Mouse (Mus musculus) thymus, postnatal 4 days (tissue): ENCODE results near the gene Fam92b.

Experiments used
- DNase-seq: peaks from one replicate; pipeline ENCODE4 v3.0.0; 2021

The Fam92b gene

DNA sequence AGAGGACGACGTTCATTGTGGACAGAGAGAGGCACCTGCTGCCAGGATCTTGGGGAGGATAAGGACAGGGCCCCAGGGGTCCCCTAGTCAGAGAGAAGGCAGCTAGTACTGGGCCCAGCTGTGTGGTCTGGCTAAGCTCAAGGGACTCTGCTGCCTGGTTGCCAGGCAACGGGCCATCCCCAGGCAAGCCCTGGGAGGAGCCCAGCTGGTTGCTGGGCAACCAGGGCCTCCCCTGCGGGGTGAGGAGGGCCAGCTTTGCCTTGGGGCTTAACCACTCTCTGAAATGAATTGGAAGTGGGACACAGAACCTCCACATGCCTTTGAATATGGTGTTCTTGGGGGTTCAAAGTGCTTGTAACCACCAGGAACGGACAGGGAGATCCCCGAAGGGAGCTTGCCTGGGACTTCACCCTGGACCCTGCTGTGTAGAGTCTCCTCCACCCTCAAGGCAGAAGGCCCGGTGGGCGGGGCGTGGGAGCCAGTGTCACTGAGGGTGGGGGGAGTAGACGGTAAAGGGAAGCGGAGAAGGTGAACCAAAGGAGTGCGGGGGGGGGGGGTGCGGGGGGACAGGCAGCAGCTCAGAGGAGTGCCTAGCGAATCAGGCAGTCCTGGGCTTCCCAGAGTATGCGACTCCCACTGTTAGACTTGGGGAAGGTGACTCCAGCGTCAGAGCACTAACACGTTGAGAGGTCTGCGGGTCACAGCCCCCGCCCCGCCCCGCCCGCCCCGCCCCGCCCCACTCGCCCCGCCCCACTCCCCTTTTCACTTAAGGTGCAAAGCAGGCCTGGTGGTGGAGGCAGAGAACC lies at the start of gene Fam92b:
Gene Fam92b (minus strand): TSS at position 149 of the 806 bp plus-strand sequence.
- peak; percentile 76 for DNase-seq

DNA sequence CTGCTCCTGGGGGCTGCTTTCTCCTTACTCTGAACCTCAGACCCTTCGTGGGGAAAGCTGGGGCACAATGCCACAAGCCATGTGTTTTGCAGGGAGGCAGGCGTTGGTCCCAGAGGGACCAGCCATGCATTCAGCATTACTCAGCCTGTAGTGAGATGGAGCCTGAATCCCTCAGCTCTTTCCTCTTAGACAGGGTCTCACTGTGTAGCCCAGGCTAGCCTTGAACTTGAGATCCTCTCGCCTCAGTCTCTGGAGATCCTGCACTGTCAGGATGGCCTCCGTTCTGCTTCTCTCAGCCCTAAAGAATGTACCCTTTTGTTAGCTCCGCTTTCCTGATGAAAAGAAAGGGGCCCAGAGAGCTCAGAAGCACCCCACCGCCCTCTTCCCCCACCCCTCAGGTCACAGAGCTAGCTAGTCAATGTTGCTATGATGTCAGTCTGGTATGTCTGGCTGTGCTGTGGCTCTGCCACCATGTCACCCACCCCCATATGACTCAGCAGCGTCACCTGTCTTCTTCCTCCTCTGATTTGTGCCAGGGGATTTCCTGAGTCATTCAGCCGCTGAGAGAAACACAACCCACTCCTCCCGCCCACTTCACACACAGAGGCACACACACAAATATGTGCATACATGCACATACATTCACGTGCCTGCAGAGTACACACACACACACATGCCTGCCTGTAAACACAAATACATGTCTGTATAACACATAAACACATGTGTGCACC lies 48.3 kb upstream of the Fam92b start:
- DNase-seq, result peak; percentile 48

DNA sequence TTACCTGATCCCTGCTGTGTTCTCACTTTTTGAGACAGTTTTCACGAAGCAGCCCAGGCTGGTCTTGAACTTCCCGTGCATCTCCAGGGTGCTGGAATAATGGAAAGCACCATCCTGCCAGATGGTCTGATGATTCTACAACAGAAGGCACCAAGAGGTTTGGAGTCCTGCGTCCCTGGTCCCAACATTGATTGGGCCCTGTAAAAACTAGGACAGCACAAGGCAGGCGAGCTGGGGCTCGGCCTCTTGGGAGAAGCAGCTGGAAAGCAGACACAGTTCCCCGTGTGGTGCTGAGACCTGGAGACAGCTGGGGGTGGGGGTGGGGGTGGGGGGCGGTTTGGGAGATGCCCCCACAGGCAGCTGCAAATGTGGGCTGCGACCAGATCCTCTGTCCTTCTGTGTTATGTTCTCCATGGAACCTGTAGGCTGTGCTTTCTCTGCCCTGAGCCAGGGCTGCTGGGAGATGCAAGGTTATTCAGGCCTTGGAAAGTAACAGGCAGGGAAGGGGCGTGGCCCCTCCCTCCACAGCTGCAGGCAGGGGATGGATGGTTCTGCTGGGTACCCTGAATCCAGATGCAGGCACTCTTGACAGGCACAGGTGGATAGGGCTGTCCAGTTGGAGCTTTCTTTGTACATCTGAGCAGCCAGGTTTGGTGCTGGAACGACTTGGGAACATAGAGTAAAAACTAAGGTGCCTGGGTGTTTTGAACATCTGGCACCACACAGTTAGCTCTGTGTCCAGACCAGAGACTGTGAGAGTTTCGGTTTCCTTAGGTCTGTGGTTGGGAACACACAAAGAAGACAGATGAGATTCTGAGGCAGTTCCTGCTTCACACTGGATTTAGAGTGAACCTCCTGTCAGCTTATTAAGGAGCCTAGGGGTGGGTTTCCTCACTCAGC lies 47.5 kb upstream of the Fam92b start:
- no peak for DNase-seq

DNA sequence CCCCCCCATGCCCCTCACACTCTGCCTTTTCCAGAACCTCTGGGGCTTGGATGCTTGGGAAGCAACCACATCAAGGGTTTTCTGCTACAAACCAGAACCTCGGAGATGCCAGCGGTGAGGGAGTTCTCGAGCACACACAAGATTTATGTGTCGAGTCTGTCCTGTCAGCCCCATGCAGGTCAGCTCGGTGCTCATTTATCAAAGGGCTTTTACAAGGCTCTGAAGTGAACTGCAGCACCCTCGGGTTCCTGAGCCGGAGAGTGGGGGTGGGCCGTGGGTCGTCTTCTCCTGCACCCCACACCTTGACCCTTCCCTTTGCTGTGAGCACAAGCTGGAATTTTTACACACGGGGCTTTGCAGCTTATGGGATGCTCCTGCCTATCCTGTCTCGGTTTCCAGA lies 45.3 kb upstream of the Fam92b start:
- DNase-seq, result no peak

DNA sequence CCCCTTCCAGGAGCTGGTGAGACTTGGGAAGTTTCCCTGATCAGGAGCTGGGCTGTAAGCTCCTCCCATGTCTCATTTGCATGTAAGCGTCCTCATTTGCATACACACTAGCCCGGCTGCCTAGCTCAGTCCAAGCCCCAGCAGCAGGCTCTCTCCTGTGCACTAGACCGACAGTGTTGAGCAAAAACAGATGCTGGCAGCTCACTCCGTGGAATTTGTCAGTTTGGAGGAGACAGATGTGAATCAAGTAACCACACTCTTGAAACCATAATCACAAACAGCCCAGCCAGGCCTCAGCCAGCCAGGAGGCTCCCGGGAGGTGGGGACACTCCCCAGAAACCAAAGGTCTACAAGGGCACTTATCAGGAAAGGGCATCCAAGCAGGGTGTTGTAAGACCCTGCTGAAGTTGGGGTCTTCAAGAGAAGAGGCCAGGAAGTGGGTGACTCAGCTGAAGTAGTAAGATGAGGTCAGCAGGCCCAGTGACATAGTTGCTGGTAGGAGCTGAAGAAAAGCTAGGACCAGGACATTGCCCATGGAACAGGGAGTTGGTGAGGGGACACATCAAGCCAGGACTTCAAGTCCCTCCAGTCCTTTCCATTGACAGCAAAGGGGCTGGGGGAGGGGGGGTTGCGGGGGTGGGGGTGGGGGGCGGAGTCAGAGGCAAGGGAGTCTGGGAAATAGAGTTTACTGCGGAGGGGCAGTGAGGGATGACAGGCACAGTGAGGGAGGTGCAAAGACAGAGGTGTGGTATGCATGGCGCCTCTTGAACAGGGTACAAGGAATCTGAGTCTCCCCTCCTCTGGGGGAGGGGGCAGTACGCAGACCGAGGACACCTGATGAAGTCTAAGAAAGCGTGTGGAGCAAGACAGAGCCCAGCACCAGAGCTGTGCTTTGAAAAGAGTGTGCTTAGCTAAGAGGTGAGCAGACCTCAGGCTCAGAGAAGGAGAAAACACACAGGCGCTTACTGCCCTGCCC lies 39.9 kb upstream of the Fam92b start:
- no peak for DNase-seq

DNA sequence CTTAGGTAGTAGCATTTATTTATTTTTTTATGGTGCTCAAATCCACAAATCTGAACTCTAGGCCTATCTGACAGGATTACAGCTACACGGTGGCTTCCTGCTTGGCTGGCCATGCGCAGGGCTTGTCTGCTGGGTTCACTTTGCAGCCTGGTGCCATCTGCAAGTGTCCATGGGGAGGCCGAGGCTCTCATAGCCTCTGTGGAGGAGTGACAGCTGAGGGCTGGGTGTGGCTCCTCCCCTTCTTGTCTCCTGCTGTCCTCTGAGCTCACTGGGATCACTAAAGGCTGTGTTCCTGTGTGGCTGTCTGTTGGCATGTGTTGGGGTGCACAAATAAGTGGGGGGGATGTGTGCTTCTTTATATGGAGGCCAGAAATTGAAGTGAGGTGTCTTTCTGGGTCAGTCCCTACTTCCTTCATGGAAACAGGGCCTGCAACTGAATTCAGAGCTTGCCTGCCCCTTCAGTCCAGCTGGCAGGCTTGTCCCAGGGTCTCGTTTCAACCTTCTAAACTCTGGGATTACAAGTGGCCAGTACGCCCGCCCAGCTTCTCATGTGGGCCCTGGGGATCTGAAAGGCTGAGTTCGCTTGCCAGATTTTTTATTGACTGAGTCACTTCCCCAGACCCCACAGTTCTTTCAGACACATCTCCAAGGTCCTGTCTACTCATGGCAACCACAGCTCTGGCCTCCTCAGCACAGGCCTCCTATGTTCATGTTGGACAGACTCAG lies 38.3 kb upstream of the Fam92b start:
- DNase-seq, result no peak

DNA sequence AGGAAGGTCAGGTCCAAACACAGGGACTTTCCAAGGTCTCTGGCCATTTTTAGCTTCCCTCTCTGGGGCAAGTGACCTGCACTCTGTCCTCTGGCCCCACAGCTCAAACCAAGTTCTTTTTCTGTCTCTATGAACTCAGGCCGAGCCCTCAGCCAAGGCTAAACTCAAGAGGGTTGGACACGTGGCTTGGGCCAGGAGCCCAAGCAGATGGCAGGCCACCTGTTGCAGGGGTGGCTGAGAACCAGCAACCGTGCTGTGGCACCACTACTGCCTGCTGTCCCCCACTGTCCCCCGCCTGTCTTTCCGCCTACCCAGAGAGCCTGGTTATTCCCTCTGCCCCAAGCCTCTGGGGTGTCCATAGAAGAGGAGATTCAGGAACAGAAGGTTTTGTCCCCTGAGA lies 36.7 kb upstream of the Fam92b start:
- no peak for DNase-seq

DNA sequence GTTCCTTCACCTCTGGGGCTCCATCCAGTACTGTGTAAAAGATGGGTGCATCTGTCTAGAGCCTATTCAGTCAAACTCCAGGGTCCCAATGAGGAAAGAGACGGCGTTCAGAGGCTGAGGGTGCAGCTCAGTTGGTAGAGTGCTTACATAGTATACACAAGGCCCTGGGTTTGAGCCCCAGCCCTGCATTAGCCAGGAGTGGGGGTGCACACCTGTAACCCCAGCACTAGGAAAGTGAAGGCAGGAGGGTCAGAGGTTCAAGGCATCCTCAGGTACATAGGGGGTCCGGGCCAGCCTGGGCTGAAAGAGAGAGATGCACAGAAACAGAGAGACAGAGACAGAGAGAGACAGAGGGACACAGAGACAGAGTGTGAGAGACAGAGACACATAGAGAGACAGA lies 36.0 kb upstream of the Fam92b start:
- DNase-seq, result no peak

DNA sequence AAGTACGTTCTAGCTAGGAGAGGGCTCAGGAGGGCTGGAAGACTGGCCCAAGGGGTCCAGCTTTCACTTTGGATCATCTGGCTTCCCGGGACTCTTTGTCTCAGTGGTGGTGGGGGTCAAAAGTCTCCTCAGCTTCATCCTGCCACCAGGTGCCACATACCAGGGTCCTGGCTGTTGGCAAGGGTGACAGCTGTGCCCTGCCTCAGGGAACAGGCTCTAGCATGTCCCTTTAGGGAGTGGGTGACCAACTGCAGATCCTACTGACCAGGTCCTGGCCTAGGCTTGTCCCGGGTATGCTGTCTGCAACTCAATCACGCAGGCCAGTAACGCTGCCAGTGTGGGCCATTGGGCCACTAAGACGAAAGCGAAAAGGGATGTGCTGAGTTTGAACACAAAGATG lies 35.3 kb upstream of the Fam92b start:
- no peak for DNase-seq

DNA sequence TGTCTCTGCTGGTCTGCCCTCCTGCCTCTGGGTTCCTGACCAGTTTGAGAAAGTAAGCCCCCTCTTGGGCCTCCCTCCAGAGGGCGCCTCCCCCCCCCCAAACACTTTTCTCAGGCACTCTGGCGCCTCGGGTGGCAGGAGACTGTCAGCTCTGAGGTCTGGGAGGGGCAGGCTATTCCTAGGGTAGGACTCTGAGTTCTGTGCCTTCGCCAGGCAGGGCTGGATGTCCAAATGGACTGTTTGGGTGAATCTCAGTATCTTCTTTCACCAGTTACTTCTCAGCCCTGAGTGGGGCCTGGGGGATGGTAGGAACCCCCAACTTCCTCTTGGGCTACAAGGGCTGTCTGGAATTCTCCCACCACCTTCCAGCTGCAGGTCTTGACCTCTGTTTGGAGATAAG lies 34.1 kb upstream of the Fam92b start:
- DNase-seq, result peak; percentile 37

DNA sequence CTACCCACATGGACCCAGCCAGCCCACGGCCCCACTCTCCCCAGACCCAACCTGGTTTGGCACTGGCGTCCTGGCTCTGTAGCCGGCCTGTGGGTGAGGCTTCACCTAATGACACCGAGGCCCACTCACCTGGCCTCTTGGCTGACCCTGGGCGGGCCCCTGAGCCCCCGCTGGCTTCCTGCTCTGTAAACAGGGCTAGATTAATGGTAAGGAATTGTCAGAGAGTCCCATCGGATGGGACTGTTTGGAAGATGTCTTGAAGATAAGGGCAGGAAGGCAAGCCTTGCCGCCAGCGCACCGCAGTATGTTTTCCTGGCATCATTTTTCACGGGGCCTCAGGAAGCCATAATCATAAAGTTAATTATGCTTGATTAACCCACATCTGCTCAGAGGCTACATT lies 30.8 kb upstream of the Fam92b start:
- no peak for DNase-seq

DNA sequence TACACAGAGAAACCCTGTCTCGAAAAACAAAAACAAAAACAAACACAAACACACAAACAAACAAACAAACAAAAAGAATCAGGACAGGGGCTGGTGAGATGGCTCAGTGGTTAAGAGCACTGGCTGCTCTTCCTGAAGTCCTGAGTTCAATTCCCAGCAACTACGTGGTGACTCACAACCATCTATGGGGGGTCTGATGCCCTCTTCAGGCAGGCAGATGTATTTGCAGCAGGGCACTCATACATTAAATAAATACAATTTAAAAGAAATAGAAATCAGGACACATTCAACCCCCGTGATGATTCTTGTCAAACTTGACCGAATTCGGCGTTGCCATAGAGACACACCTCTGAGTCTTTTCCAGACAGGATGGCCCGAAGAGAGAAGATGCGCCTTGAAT lies 30.1 kb upstream of the Fam92b start:
- no peak for DNase-seq

DNA sequence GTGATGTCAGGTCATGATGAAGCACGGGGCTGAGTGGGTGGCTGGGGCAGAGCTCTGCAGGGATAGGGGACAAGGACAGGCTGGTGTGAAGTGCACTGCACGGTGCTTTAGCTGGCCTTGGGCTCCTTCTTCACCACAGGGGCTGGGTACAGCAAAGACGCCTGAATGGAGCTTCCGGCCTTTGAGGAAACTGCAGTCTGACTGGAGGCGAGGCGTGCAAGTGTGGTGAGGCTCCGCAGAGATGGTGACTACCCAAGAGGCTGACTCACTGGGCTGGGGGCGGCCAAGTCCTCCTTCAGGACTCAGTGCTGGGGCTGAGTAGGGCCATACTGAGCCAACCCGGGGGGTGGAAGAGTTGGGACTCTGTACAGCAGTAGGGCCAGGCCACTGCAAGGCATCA lies 28.6 kb upstream of the Fam92b start:
- DNase-seq, result no peak

DNA sequence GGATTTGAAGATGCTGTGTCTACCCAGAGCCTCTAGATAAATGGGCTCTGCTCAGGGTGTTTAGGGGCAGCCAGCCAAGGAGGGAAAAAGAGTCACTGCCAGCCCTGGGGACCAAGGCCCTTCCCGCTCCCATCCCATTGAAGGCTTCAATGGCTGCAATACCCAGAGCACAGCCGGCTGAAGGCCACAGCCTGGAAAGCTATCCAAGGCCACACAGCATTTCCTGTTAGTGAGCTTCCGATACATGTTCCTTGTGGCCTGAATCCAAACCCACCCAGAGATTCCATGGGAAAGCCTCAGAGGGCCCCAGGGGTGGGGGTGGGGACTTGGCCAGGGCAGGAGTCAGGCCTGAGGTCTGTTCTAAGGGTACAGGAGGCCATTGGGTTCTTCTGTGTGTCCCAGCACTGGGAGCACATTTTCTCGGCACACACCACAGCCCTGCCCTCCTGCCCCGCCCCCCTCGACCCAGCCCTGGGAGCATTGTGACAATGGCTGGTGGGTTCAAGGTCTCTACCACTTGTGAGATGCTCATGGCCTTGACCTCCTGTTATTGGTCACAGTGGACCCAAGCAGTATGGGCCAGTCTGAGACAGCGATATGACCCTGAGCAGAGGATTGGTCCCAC lies 27.6 kb upstream of the Fam92b start:
- no peak for DNase-seq

DNA sequence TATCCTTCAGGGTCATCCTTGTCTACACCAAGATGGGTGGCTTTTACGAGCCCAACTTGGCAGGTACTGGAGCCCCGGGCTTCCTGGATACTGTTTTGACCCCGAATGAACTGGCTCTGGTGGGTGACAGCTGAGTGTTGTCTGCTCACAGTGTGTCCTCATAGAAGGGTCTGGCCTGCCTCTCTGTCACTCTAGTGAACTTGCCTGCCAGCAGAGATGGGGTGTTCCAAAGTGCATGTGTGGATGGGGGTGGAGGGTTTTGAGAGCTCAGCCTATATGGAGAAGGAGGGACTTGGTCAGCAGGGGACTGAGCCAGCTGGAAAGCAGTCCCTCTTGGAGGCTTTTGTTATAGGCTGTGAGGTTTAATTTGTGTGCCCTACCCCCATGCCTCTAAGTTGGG lies 25.3 kb upstream of the Fam92b start:
- no peak for DNase-seq

DNA sequence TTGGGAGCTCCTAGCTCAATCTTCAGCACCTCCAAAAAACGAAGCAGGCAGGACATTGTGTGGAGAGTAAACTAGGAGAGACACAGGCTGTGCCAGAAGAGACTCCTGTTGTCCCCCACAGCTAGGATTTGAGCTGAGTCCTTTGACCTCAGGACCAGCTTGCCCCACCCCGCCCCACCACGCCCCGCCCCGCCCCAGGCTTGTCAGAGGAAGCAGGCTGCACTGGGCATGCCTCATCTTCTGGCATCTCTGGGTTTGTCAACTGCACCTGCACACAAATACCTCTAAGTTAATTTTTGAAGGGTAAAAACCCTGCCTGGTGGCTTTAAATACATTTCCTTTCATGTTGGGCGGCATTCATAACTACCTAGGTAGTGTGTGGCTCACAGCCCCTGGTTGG lies 24.1 kb upstream of the Fam92b start:
- DNase-seq, result peak; percentile 66

DNA sequence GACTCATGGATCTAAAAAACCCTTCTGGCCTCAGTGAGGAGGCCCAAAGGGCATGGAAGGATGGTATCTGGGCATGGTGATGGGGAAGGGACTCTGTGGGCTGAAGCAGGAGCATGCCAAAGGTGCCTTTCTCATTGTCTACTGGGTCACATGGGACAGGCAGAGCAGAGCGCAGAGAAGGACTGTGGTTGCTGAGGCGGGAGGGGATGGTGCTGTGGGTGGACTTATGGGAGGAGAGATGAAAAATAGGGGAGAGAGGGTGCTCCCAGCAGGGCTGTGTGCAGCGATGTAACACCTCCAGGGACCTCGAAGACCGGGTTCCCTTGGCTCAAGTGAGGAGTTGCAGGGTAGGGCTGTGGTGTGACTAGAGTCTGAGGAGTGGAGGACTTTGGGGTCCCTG lies 14.9 kb upstream of the Fam92b start:
- DNase-seq, result no peak

DNA sequence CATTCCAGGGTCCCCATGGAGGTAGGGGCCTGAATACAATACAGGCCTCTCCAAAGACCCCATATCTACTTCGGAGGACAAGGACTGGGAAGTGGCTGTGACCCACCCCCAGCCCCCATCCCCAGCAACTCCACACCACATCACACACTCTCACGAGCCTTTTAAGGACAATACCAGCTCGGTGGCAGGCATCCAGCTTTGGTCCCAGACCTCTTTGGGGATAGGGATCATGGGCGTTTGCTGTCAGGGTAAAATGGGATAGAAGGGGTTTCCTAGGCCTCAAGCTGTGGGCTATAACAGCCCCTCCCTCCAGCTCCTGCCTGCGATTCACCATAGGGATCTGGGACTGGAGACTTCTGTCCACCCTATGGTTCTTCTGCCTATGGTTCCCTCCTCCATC lies 14.4 kb upstream of the Fam92b start:
- DNase-seq, result no peak

DNA sequence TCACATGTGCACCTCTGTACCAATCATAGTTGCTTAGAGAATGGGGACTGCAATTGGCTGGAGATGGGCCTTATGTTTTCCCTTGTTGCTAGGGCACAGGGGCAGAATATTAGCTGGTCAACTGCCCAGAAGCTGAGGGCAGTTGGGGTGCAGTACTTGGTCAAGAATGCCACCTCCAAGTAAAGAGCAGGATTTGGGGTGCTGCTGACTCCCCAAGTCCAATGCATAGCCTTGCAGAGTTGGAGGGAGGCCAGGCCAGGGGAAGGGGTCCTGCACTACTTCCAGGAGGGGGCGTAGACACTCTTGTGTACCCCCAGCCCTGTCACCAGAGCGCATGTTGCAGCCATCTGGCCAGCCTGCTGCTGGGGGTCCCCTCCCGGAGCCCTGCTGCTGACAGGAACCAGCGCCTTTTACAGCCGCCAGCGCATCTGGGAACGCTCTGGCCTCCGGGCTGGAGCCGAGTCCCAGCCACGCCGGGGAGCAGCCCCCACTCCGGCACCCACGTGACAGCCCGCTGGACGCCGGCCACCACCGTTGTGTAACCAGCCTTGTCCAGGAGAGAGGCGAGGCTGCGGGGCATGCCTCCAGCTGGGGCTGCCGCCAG lies 13.6 kb upstream of the Fam92b start:
- no peak for DNase-seq

DNA sequence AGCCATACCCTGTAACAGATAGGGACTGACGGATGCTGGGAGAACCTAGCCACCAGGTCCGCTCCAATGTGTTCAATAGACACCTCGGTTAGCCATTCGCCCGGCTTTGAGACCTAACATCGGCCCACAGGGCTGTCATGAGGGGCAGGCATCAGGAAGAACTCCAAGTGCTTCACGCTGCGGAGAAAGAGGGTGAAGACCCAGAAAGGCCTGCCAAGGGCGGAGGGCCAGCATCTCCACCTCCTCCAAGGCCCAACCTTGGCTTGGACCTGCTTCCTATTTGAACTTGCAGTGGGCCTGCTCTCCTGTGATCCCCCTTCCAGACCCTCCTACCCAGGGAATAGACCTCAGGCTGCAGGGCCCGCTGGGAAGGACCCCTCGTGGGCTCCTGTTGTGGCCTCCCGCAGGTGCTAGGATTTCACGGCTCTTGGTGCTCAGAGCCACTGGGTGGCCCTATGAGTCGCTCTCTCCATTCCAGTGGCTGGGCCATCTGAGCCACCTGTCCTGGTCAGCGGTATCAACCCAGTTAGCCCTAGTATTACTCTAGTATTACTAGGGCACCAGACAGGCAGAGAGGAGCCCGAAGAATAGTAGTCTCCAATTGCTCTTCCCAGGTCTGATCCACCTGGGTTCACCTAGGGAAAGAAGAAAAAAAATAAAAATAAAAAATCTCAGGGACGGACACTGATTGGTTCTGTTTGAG lies 13.0 kb upstream of the Fam92b start:
- no peak for DNase-seq
